Mouse (Mus musculus) heart, embryonic 16.5 days (tissue): ENCODE data around the gene Cyth3. TPM values are rescaled to one million over a fixed set of nuclear protein-coding genes. Genes with fewer than 3 reads are reported as not detected.

ENCODE experiments used
- ATAC-seq: fragments of 200-750 bp; cut with Nextera tagmentation; replicated peaks from 2 replicates; pipeline ENCODE4 v1.8.0; 2017; ENCODE audit warnings: moderate number of reproducible peaks; ENCODE audit not compliant: insufficient read depth, low FRiP score; ENCODE audit errors: extremely low read depth
- H3K27ac ChIP-seq: fragments of 300-500 bp; sonication (generic); 2 replicates; pipeline ENCODE4 v1.5.1; 2014; ENCODE audit warnings: mild to moderate bottlenecking, low read length, control low read depth, moderate library complexity
- H3K27me3 ChIP-seq: fragments of 300-500 bp; sonication (generic); 2 replicates; pipeline ENCODE4 v1.6.1; 2014; ENCODE audit warnings: low read length, mixed read lengths; ENCODE audit not compliant: control insufficient read depth, insufficient read depth
- H3K36me3 ChIP-seq: fragments of 300-500 bp; sonication (generic); 2 replicates; pipeline ENCODE4 v1.6.1; 2014; ENCODE audit not compliant: control insufficient read depth, insufficient read depth
- H3K4me1 ChIP-seq: fragments of 300-500 bp; sonication (generic); 2 replicates; pipeline ENCODE4 v1.6.1; 2014; ENCODE audit warnings: low read length, mixed read lengths; ENCODE audit not compliant: control insufficient read depth, insufficient read depth
- H3K4me2 ChIP-seq: fragments of 300-500 bp; sonication (generic); 2 replicates; pipeline ENCODE4 v1.6.1; 2014; ENCODE audit warnings: low read depth, mild to moderate bottlenecking, control low read depth, low read length
- H3K4me3 ChIP-seq: fragments of 300-500 bp; sonication (generic); 2 replicates; pipeline ENCODE4 v1.5.1; 2014; ENCODE audit warnings: mild to moderate bottlenecking, control low read depth, low read length
- H3K9ac ChIP-seq: fragments of 300-500 bp; sonication (generic); 2 replicates; pipeline ENCODE4 v1.6.1; 2014; ENCODE audit warnings: low read length, control low read depth
- H3K9me3 ChIP-seq: fragments of 300-500 bp; sonication (generic); replicated peaks from 2 replicates; pipeline ENCODE4 v1.6.1; 2016; ENCODE audit warnings: low read length; ENCODE audit not compliant: control insufficient read depth
- WGBS: fragments of 180-500 bp; shearing (Covaris S2); extraction: QIAGEN DNeasy Blood & Tissue Kit; methylation state at CpG from one replicate; pipeline ENCODE4 v1.1.7; 2014; 5-methylcytosine and 5-hydroxymethylcytosine counted together
- polyA plus RNA-seq: library from polyadenylated mRNA; unstranded; fragments of >200 nt; fragmentation: Nextera tagmentation; extraction: Ambion mirVana; gene quantifications from 2 replicates; pipeline ENCODE4 v1.2.1, GENCODE M21; 2015

Cyth3 gene
- polyA plus RNA-seq, 1 experiment from 2014 or later, result 59.4 TPM

- H3K36me3 ChIP-seq, result no peaks in the 10 kb centered on the region
- no peak overlapping the region; the same call in 1 of the 2 replicates for H3K27ac ChIP-seq
- WGBS, result 66% methylated on average over 7 of the region's 7 CpGs
Observed at GRCm38 (mm10) chr5:143636173-143636572, 13.9 kb downstream of the Cyth3 start.

DNA sequence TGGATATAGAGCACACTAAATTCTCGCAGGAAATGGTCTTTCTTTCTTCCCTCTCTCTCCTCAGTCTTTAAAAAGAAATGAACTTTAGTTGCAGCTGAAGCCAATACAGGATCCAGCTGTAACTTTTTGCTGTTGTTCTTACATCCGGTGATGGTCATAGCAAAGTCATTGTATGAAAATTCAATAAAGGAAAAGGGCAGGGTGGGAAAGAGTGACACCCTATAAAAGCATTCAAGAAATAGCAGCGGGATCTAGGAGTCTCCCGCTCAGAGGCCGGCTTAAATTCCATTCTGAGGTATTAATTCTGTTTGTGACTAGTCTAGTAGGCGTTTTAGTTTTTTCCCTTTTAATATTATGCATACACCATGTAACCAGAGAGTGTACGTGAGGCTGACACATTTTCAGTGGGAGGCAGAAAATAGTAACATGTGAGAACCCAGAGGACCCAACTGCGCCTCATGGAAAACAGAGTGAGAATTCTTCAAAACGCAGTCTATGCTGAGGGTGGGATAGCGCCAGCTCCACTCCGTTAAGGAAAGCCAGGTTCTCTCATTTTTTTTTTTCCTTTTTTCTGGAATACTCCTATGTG lies 15.7 kb downstream of the Cyth3 start:
- Histone ChIP-seq H3K27ac (peak overlapping the region; percentile 81), H3K9ac (0 out of 2 replicates have a peak overlapping the region, but pooled peaks have one; percentile 9), H3K27me3 (no peaks in the 10 kb centered on the region), H3K4me2 (peak overlapping the region; percentile 39), H3K4me3 (no peak overlapping the region), H3K4me1 (peaks cover 80% of the 10 kb centered on the region), H3K9me3 (no peaks in the 10 kb centered on the region), H3K36me3 (no peaks in the 10 kb centered on the region)
- peak; percentile 21; the same call in 1 of the 2 replicates for ATAC-seq
- WGBS, result 52% methylated on average over 11 of the region's 11 CpGs

More at GRCm38 (mm10) chr5:143636173-143636572, 13.9 kb downstream of the Cyth3 start:
- Histone ChIP-seq H3K9me3 (no peaks in the 10 kb centered on the region), H3K9ac (no peak overlapping the region), H3K4me1 (peaks cover 68% of the 10 kb centered on the region), H3K4me2 (no peak overlapping the region), H3K4me3 (no peak overlapping the region), H3K27me3 (no peaks in the 10 kb centered on the region)
- ATAC-seq, result no peak

DNA sequence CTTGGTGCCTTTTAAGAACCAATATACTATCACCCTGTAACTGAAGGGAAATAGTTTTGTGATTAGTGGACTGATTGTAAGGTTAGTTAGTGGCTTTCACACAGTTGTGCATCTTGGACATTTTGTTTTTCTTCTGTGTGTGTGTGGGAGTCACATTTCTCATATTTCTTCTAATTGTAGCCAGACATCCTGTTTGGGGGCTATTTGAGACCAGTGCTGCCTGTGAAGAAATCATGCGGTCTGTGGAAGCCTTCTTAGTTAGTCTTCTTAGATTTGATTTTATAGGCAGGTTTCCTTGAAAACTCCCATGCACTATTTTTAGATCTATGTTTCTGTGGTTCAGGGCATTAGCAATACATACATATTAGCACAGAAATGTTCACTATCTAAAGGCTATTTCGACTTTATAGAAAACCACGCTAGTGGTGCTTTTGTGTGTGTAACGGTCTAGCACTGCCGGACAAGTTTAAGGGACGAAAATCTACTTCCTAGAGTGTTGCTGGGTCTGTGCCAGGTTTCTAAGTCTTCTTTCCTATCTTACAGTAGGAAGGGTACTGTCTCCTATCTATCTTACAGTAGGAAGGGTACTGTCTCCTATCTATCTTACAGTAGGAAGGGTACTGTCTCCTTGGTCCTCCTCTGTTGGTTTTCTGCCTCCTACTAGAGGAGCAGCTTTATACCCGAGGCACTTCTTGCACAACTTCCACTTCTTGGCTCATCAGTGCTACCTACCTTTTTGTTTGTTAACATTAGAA lies 16.4 kb downstream of the Cyth3 start:
- Histone ChIP-seq H3K27ac (peak overlapping the region; percentile 81), H3K9me3 (no peaks in the 10 kb centered on the region), H3K4me2 (peak overlapping the region; percentile 39), H3K4me1 (peaks cover 73% of the 10 kb centered on the region), H3K36me3 (no peaks in the 10 kb centered on the region), H3K4me3 (no peak overlapping the region), H3K9ac (0 out of 2 replicates have a peak overlapping the region, but pooled peaks have one; percentile 13), H3K27me3 (no peaks in the 10 kb centered on the region)
- WGBS, result 43% methylated on average over 7 of the region's 7 CpGs
- no peak for ATAC-seq

DNA sequence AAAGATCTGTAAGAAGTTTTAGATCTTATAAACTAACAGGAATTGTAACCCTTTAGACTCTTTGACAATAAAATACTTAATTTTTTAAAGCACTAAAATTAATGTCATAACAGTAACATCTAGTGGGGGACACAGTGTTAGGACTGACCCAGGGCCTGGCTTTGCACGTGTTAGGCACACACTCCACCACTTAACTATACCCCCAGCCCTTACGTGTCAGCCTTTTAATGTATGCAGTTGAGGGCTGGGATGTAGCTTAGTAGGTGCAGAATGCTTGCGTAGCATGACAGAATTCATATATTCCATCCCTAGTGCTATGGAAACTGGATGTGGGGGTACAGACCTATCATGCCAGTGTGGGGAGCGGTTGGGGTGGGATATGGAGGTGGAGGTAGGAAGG lies 17.1 kb downstream of the Cyth3 start:
- Histone ChIP-seq H3K9ac (no peak overlapping the region), H3K4me2 (no peak overlapping the region), H3K4me3 (no peak overlapping the region), H3K27me3 (no peaks in the 10 kb centered on the region), H3K36me3 (no peaks in the 10 kb centered on the region), H3K27ac (no peak overlapping the region), H3K4me1 (peaks cover 69% of the 10 kb centered on the region), H3K9me3 (no peaks in the 10 kb centered on the region)
- ATAC-seq, result no peak
- 92% methylated on average over 4 of the region's 4 CpGs for WGBS

DNA sequence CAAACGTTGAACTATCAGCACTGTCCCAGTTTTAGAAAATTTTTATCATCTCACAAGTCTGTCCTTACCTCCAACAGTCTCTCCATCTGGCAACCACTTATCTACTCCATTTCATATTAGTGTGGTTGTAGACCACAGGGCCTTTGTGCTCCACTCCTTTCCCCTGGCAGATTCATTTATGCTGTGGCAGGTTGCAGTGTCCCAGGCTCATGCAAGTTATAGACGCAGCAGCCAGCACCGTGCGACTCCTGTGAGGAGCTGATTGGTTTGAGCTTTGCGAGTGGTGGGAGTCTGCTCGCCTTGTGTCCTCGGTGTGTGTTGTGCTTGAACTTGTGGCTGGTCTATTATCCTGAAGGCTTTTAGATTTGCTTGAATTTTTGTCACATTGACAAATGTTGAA lies 17.6 kb downstream of the Cyth3 start:
- H3K27ac ChIP-seq, result no peak overlapping the region
- ATAC-seq, result no peak
- H3K9me3 ChIP-seq, result no peaks in the 10 kb centered on the region
- peaks cover 64% of the 10 kb centered on the region for H3K4me1 ChIP-seq
- no peak overlapping the region for H3K4me2 ChIP-seq
- no peaks in the 10 kb centered on the region for H3K36me3 ChIP-seq
- WGBS, result 76% methylated on average over 7 of the region's 7 CpGs
- no peak overlapping the region for H3K9ac ChIP-seq
- H3K27me3 ChIP-seq, result no peaks in the 10 kb centered on the region
- H3K4me3 ChIP-seq, result no peak overlapping the region

DNA sequence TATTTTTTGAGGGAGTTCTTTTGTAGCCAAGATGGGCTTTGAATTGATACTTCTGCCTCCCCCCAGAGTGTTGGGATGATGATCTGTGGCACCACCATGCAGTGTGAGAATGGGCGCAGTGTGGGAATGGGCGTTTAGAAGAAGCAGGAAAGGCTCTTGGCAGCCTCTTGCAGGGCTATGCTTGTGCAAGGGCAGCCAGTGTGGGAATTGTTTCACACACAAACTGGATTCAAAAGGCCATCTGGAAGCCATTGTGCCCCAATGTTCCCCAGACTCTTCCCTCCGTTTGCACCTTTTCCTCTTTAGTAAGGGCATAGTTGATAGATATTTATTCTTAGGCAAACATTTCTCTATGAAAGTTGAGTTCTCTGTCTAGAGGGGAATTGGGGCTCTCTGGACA lies 19.3 kb downstream of the Cyth3 start:
- WGBS, result 72% methylated on average over 3 of the region's 3 CpGs
- H3K9ac ChIP-seq, result no peak overlapping the region
- H3K4me1 ChIP-seq, result peaks cover 49% of the 10 kb centered on the region
- H3K4me3 ChIP-seq, result no peak overlapping the region
- H3K36me3 ChIP-seq, result no peaks in the 10 kb centered on the region
- no peak for ATAC-seq
- no peaks in the 10 kb centered on the region for H3K27me3 ChIP-seq
- H3K4me2 ChIP-seq, result no peak overlapping the region
- H3K9me3 ChIP-seq, result no peaks in the 10 kb centered on the region
- H3K27ac ChIP-seq, result peak overlapping the region; percentile 31

GRCm38 (mm10) chr5:143642262-143642831 lies 20.1 kb downstream of the Cyth3 start:
- Histone ChIP-seq H3K9ac (no peak overlapping the region), H3K36me3 (no peaks in the 10 kb centered on the region), H3K27me3 (no peaks in the 10 kb centered on the region), H3K9me3 (no peaks in the 10 kb centered on the region), H3K4me1 (peaks cover 47% of the 10 kb centered on the region), H3K4me2 (peak overlapping the region; percentile 7; the same call in 1 of the 2 replicates), H3K4me3 (no peak overlapping the region), H3K27ac (peak overlapping the region; percentile 66)
- 39% methylated on average over 4 of the region's 4 CpGs for WGBS
- 0 out of 2 replicates have a peak, but pooled peaks have one; percentile 16 for ATAC-seq

- peaks cover 18% of the 10 kb centered on the region for H3K4me1 ChIP-seq
- 79% methylated on average over 5 of the region's 5 CpGs for WGBS
- H3K4me2 ChIP-seq, result no peak overlapping the region
- no peak overlapping the region for H3K9ac ChIP-seq
- no peaks in the 10 kb centered on the region for H3K9me3 ChIP-seq
- ATAC-seq, result no peak
- peaks cover 5% of the 10 kb centered on the region; the same call in 1 of the 2 replicates for H3K36me3 ChIP-seq
- no peak overlapping the region for H3K27ac ChIP-seq
- no peaks in the 10 kb centered on the region for H3K27me3 ChIP-seq
- no peak overlapping the region for H3K4me3 ChIP-seq
Observed at GRCm38 (mm10) chr5:143645976-143646375, 23.7 kb downstream of the Cyth3 start.

DNA sequence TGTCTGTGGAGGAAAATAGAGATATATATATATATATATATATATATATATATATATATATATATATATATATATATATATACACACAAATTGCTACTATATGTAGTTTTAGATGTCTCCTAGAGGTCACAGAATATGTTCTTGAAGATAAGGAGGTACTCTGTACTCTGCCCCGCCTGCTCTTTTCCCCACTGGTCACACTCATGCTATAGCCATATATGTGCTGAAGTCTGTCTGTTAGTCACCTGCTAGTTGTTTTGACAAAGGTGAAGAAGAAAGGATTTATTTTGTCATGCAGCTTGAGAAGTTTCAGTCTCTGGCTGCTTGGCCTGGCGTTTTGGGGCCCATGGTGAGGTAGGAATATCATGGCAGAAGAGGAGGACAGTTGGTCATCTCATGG lies 25.2 kb downstream of the Cyth3 start:
- Histone ChIP-seq H3K27me3 (no peaks in the 10 kb centered on the region), H3K9me3 (no peaks in the 10 kb centered on the region), H3K4me3 (no peak overlapping the region), H3K4me1 (peaks cover 13% of the 10 kb centered on the region), H3K9ac (no peak overlapping the region), H3K27ac (no peak overlapping the region), H3K36me3 (peaks cover 5% of the 10 kb centered on the region; the same call in 1 of the 2 replicates), H3K4me2 (no peak overlapping the region)
- ATAC-seq, result no peak
- WGBS, result 90% methylated on average over 2 of the region's 2 CpGs
